8 mouse cellular contexts compared by ENCODE assay signal in genomic region chr11:69066956-69067355, GRCm38 (mm10). TPM values are rescaled to one million over a fixed set of nuclear protein-coding genes. Genes with fewer than 3 reads are reported as not detected.
DNase-seq lines count a peak whose midpoint lies in the region; ATAC-seq lines count a peak whose summit lies in the region.

No protein-coding gene starts in this region.

- WGBS in embryonic facial prominence, embryonic 12.5 days = 9% methylated on average over 8 of the region's 8 CpGs
- WGBS in heart, embryonic 11.5 days (ENCODE audit: insufficient replicate concordance) = 6% methylated on average over 8 of the region's 8 CpGs
- WGBS in kidney, embryonic 16.5 days = 10% methylated on average over 8 of the region's 8 CpGs
- 13% methylated on average over 8 of the region's 8 CpGs for WGBS in liver, embryonic 12.5 days (ENCODE audit: insufficient replicate concordance)
- 10% methylated on average over 8 of the region's 8 CpGs for WGBS in stomach, embryonic 14.5 days

- no peaks in the 10 kb centered on the region for H3K27me3 ChIP-seq in embryonic facial prominence, embryonic 12.5 days
- no peaks in the 10 kb centered on the region for H3K27me3 ChIP-seq in heart, embryonic 11.5 days (ENCODE audit: control insufficient read depth, insufficient read depth, low read length)
- no peaks in the 10 kb centered on the region for H3K27me3 ChIP-seq in kidney, embryonic 16.5 days (ENCODE audit: insufficient read depth, low read length)
- no peaks in the 10 kb centered on the region for H3K27me3 ChIP-seq in liver, embryonic 12.5 days (replicated peaks)
- H3K27me3 ChIP-seq in stomach, embryonic 14.5 days (ENCODE audit: control insufficient read depth, insufficient read depth, low read length) = no peaks in the 10 kb centered on the region

- H3K27ac ChIP-seq in embryonic facial prominence, embryonic 12.5 days = no peak overlapping the region
- peak overlapping the region; percentile 78 for H3K27ac ChIP-seq in heart, embryonic 11.5 days (ENCODE audit: low read depth, low read length)
- peak overlapping the region; percentile 27; the same call in 1 of the 2 replicates for H3K27ac ChIP-seq in kidney, embryonic 16.5 days (ENCODE audit: low read length)
- H3K27ac ChIP-seq in liver, embryonic 12.5 days = peak overlapping the region; percentile 69
- H3K27ac ChIP-seq in stomach, embryonic 14.5 days (ENCODE audit: low read length) = no peak overlapping the region

- peaks cover 24% of the 10 kb centered on the region for H3K4me1 ChIP-seq in embryonic facial prominence, embryonic 12.5 days
- H3K4me1 ChIP-seq in heart, embryonic 11.5 days (ENCODE audit: control insufficient read depth, insufficient read depth, low read length) = peaks cover 32% of the 10 kb centered on the region
- H3K4me1 ChIP-seq in kidney, embryonic 16.5 days (ENCODE audit: insufficient read depth, low read length) = peaks cover 34% of the 10 kb centered on the region
- H3K4me1 ChIP-seq in liver, embryonic 12.5 days = peaks cover 60% of the 10 kb centered on the region
- peaks cover 12% of the 10 kb centered on the region for H3K4me1 ChIP-seq in stomach, embryonic 14.5 days (ENCODE audit: control insufficient read depth, insufficient read depth, low read length)

- peak; percentile 93 for DNase-seq in 416B (ENCODE audit: low read depth)
- DNase-seq in adrenal gland, postnatal 14 days = peak; percentile 93
- peak; percentile 87 for DNase-seq in neural tube, embryonic 10.5 days (ENCODE audit: extremely low spot score, low spot score)

- ATAC-seq in embryonic facial prominence, embryonic 12.5 days (ENCODE audit: insufficient number of reproducible peaks, insufficient read depth, low FRiP score, low TSS enrichment) = no peak
- ATAC-seq in heart, embryonic 11.5 days (replicated peaks; ENCODE audit: insufficient number of reproducible peaks, low FRiP score, low TSS enrichment) = no peak
- ATAC-seq in kidney, embryonic 16.5 days (ENCODE audit: low FRiP score, low TSS enrichment) = no peak
- no peak for ATAC-seq in liver, embryonic 12.5 days
- no peak for ATAC-seq in stomach, embryonic 14.5 days (ENCODE audit: insufficient number of reproducible peaks, insufficient read depth, low FRiP score, low read depth)

- peak overlapping the region; percentile 94 for H3K4me2 ChIP-seq in embryonic facial prominence, embryonic 12.5 days (replicated peaks)
- H3K4me2 ChIP-seq in heart, embryonic 11.5 days = peak overlapping the region; percentile 90
- H3K4me2 ChIP-seq in kidney, embryonic 16.5 days (replicated peaks; ENCODE audit: low read depth, low read length) = peak overlapping the region; percentile 85
- peak overlapping the region; percentile 91 for H3K4me2 ChIP-seq in liver, embryonic 12.5 days
- H3K4me2 ChIP-seq in stomach, embryonic 14.5 days (replicated peaks; ENCODE audit: low read depth, low read length) = peak overlapping the region; percentile 89

- H3K36me3 ChIP-seq in embryonic facial prominence, embryonic 12.5 days = no peaks in the 10 kb centered on the region
- H3K36me3 ChIP-seq in heart, embryonic 11.5 days (ENCODE audit: control insufficient read depth, insufficient read depth, low read length) = no peaks in the 10 kb centered on the region
- no peaks in the 10 kb centered on the region for H3K36me3 ChIP-seq in kidney, embryonic 16.5 days (ENCODE audit: insufficient read depth, low read length)
- H3K36me3 ChIP-seq in liver, embryonic 12.5 days = no peaks in the 10 kb centered on the region
- no peaks in the 10 kb centered on the region for H3K36me3 ChIP-seq in stomach, embryonic 14.5 days (ENCODE audit: control insufficient read depth, insufficient read depth, low read length)

- no peaks in the 10 kb centered on the region for H3K9me3 ChIP-seq in embryonic facial prominence, embryonic 12.5 days
- no peaks in the 10 kb centered on the region for H3K9me3 ChIP-seq in heart, embryonic 11.5 days (replicated peaks; ENCODE audit: control insufficient read depth, low read length)
- no peaks in the 10 kb centered on the region for H3K9me3 ChIP-seq in kidney, embryonic 16.5 days (ENCODE audit: low read length)
- H3K9me3 ChIP-seq in liver, embryonic 12.5 days (replicated peaks) = no peaks in the 10 kb centered on the region
- no peaks in the 10 kb centered on the region for H3K9me3 ChIP-seq in stomach, embryonic 14.5 days (ENCODE audit: control insufficient read depth, low read depth, low read length)

- H3K9ac ChIP-seq in embryonic facial prominence, embryonic 12.5 days = peak overlapping the region; percentile 44; the same call in 1 of the 2 replicates
- H3K9ac ChIP-seq in heart, embryonic 11.5 days (ENCODE audit: low read depth, low read length) = peak overlapping the region; percentile 23; the same call in 1 of the 2 replicates
- H3K9ac ChIP-seq in kidney, embryonic 16.5 days (replicated peaks; ENCODE audit: low read length) = no peak overlapping the region; the same call in 1 of the 2 replicates
- H3K9ac ChIP-seq in liver, embryonic 12.5 days = peak overlapping the region; percentile 70; the same call in 1 of the 2 replicates
- no peak overlapping the region for H3K9ac ChIP-seq in stomach, embryonic 14.5 days (replicated peaks; ENCODE audit: low read depth, low read length)

- peak overlapping the region; percentile 45 for H3K4me3 ChIP-seq in embryonic facial prominence, embryonic 12.5 days
- peak overlapping the region; percentile 43 for H3K4me3 ChIP-seq in heart, embryonic 11.5 days (ENCODE audit: low read depth, low read length)
- H3K4me3 ChIP-seq in kidney, embryonic 16.5 days (ENCODE audit: low read length) = peak overlapping the region; percentile 46
- H3K4me3 ChIP-seq in liver, embryonic 12.5 days = peak overlapping the region; percentile 57
- peak overlapping the region; percentile 32 for H3K4me3 ChIP-seq in stomach, embryonic 14.5 days (ENCODE audit: low read depth, low read length)

RNA-seq across cellular contexts. Expression of gene Tmem107, which starts 3.6 kb away (rescaled TPM):
- 12.0 and 12.3 TPM in 2 replicates for total RNA-seq in adrenal gland, postnatal 14 days (2021)
- polyA plus RNA-seq in embryonic facial prominence, embryonic 12.5 days (2016; fragmentation: Nextera tagmentation; extraction: Ambion mirVana) = 36.8 and 43.5 TPM in 2 replicates
- 26.4 and 28.2 TPM in 2 replicates for polyA plus RNA-seq in heart, embryonic 11.5 days (2014; fragmentation: Nextera tagmentation; extraction: Ambion mirVana)
- 61.0 and 68.1 TPM in 2 replicates for polyA plus RNA-seq in kidney, embryonic 16.5 days (2015; fragmentation: Nextera tagmentation; extraction: Ambion mirVana)
- polyA plus RNA-seq in liver, embryonic 12.5 days (2016; fragmentation: Nextera tagmentation; extraction: Ambion mirVana) = 32.0 and 34.8 TPM in 2 replicates
- 59.4 and 59.8 TPM in 2 replicates for polyA plus RNA-seq in stomach, embryonic 14.5 days (2014; fragmentation: Nextera tagmentation; extraction: Ambion mirVana)

RNA-seq across cellular contexts. Expression of gene Borcs6, which starts 7.4 kb away (rescaled TPM):
- total RNA-seq in adrenal gland, postnatal 14 days (2021) = 19.2 and 20.6 TPM in 2 replicates
- polyA plus RNA-seq in embryonic facial prominence, embryonic 12.5 days (2016; fragmentation: Nextera tagmentation; extraction: Ambion mirVana) = 12.3 and 12.6 TPM in 2 replicates
- polyA plus RNA-seq in heart, embryonic 11.5 days (2014; fragmentation: Nextera tagmentation; extraction: Ambion mirVana) = 7.7 and 9.8 TPM in 2 replicates
- 8.0 and 9.1 TPM in 2 replicates for polyA plus RNA-seq in kidney, embryonic 16.5 days (2015; fragmentation: Nextera tagmentation; extraction: Ambion mirVana)
- 5.3 and 6.1 TPM in 2 replicates for polyA plus RNA-seq in liver, embryonic 12.5 days (2016; fragmentation: Nextera tagmentation; extraction: Ambion mirVana)
- 9.2 and 11.0 TPM in 2 replicates for polyA plus RNA-seq in stomach, embryonic 14.5 days (2014; fragmentation: Nextera tagmentation; extraction: Ambion mirVana)

RNA-seq across cellular contexts. Expression of gene Vamp2, which starts 21.3 kb away (rescaled TPM):
- total RNA-seq in adrenal gland, postnatal 14 days (2021) = 111 and 139 TPM in 2 replicates
- polyA plus RNA-seq in embryonic facial prominence, embryonic 12.5 days (2016; fragmentation: Nextera tagmentation; extraction: Ambion mirVana) = 84.3 and 85.0 TPM in 2 replicates
- polyA plus RNA-seq in heart, embryonic 11.5 days (2014; fragmentation: Nextera tagmentation; extraction: Ambion mirVana) = 89.7 and 94.7 TPM in 2 replicates
- polyA plus RNA-seq in kidney, embryonic 16.5 days (2015; fragmentation: Nextera tagmentation; extraction: Ambion mirVana) = 81.5 and 114 TPM in 2 replicates
- polyA plus RNA-seq in liver, embryonic 12.5 days (2016; fragmentation: Nextera tagmentation; extraction: Ambion mirVana) = 26.3 and 27.5 TPM in 2 replicates
- polyA plus RNA-seq in stomach, embryonic 14.5 days (2014; fragmentation: Nextera tagmentation; extraction: Ambion mirVana) = 104 and 107 TPM in 2 replicates

RNA-seq across cellular contexts. Expression of gene Aurkb, which starts 21.5 kb away (rescaled TPM):
- total RNA-seq in adrenal gland, postnatal 14 days (2021) = 17.1 and 18.8 TPM in 2 replicates
- 148 and 152 TPM in 2 replicates for polyA plus RNA-seq in embryonic facial prominence, embryonic 12.5 days (2016; fragmentation: Nextera tagmentation; extraction: Ambion mirVana)
- polyA plus RNA-seq in heart, embryonic 11.5 days (2014; fragmentation: Nextera tagmentation; extraction: Ambion mirVana) = 89.2 and 89.6 TPM in 2 replicates
- polyA plus RNA-seq in kidney, embryonic 16.5 days (2015; fragmentation: Nextera tagmentation; extraction: Ambion mirVana) = 176 and 177 TPM in 2 replicates
- polyA plus RNA-seq in liver, embryonic 12.5 days (2016; fragmentation: Nextera tagmentation; extraction: Ambion mirVana) = 142 TPM in 2 replicates
- 147 and 153 TPM in 2 replicates for polyA plus RNA-seq in stomach, embryonic 14.5 days (2014; fragmentation: Nextera tagmentation; extraction: Ambion mirVana)

RNA-seq across cellular contexts. Expression of gene Per1, which starts 28.1 kb away (rescaled TPM):
- total RNA-seq in adrenal gland, postnatal 14 days (2021) = 116 and 118 TPM in 2 replicates
- polyA plus RNA-seq in embryonic facial prominence, embryonic 12.5 days (2016; fragmentation: Nextera tagmentation; extraction: Ambion mirVana) = 11.4 and 11.5 TPM in 2 replicates
- polyA plus RNA-seq in heart, embryonic 11.5 days (2014; fragmentation: Nextera tagmentation; extraction: Ambion mirVana) = 6.2 and 6.3 TPM in 2 replicates
- 11.4 and 15.6 TPM in 2 replicates for polyA plus RNA-seq in kidney, embryonic 16.5 days (2015; fragmentation: Nextera tagmentation; extraction: Ambion mirVana)
- polyA plus RNA-seq in liver, embryonic 12.5 days (2016; fragmentation: Nextera tagmentation; extraction: Ambion mirVana) = 2.5 and 4.0 TPM in 2 replicates
- 10.5 and 15.1 TPM in 2 replicates for polyA plus RNA-seq in stomach, embryonic 14.5 days (2014; fragmentation: Nextera tagmentation; extraction: Ambion mirVana)

Comparison
In these comparisons a context has a peak if more than half of its experiments do, and no peak if none do; other contexts are left out.
1. H3K27ac ChIP-seq: peak in heart, embryonic 11.5 days (single experiment), kidney, embryonic 16.5 days (single experiment) and liver, embryonic 12.5 days (single experiment); none in embryonic facial prominence, embryonic 12.5 days (single experiment) and stomach, embryonic 14.5 days (single experiment).
2. H3K9ac ChIP-seq: peak in embryonic facial prominence, embryonic 12.5 days (single experiment), heart, embryonic 11.5 days (single experiment) and liver, embryonic 12.5 days (single experiment); none in kidney, embryonic 16.5 days (single experiment) and stomach, embryonic 14.5 days (single experiment).
3. Peak in every context shown above with its lines, with median percentiles within 50 percentile points of each other: DNase-seq, H3K4me2 ChIP-seq and H3K4me3 ChIP-seq.